Mouse (Mus musculus) ovary, postnatal 10 days (tissue): ENCODE measurements around the gene Palm.
A peak's percentile ranks its signal among the peaks of the same experiment; 100 is the strongest.
"Not testable (repeated sequence)": the region's sequence is repeated elsewhere in the genome, so short reads cannot be mapped to it uniquely, and the experiment has no call there.

Experiments
- DNase-seq: peaks from one replicate; pipeline ENCODE4 v3.0.0; 2022; ENCODE audit warnings: low spot score

Palm gene

GRCm38 (mm10) chr10:79793051-79793737, at the start of gene Palm:
TSS of gene Palm (plus strand) at chr10:79793572.
- peak; percentile 69 for DNase-seq

GRCm38 (mm10) chr10:79743650-79744365, 49.6 kb upstream of the Palm start:
- no peak for DNase-seq

- DNase-seq = no peak
Observed at GRCm38 (mm10) chr10:79745411-79745810, 48.0 kb upstream of the Palm start.

GRCm38 (mm10) chr10:79745898-79746773, 47.2 kb upstream of the Palm start, which contains the start of gene Polrmt:
TSS of gene Polrmt (minus strand) at chr10:79746581.
- DNase-seq = peak; percentile 79

GRCm38 (mm10) chr10:79746774-79747151, 46.6 kb upstream of the Palm start:
- DNase-seq = no peak

GRCm38 (mm10) chr10:79748496-79748895, 44.9 kb upstream of the Palm start:
- DNase-seq = no peak

GRCm38 (mm10) chr10:79754856-79755516, 38.4 kb upstream of the Palm start, which contains the start of gene Fgf22:
TSS of gene Fgf22 (plus strand) at chr10:79755076.
- no peak for DNase-seq

- no peak for DNase-seq
Observed at GRCm38 (mm10) chr10:79755854-79756253, 37.5 kb upstream of the Palm start.

GRCm38 (mm10) chr10:79756660-79757059, 36.7 kb upstream of the Palm start:
- no peak for DNase-seq

- not testable (repeated sequence) for DNase-seq
Observed at GRCm38 (mm10) chr10:79759675-79760074, 33.7 kb upstream of the Palm start.

GRCm38 (mm10) chr10:79760603-79761143, 32.7 kb upstream of the Palm start:
- DNase-seq = no peak

GRCm38 (mm10) chr10:79762875-79763274, 30.5 kb upstream of the Palm start:
- no peak for DNase-seq

GRCm38 (mm10) chr10:79764234-79764633, 29.1 kb upstream of the Palm start:
- no peak for DNase-seq

GRCm38 (mm10) chr10:79765228-79765745, 28.1 kb upstream of the Palm start:
- DNase-seq = no peak

GRCm38 (mm10) chr10:79766001-79766507, 27.3 kb upstream of the Palm start:
- no peak for DNase-seq

GRCm38 (mm10) chr10:79766508-79767325, 26.7 kb upstream of the Palm start, which contains the start of gene Rnf126:
TSS of gene Rnf126 (minus strand) at chr10:79766952.
- DNase-seq = peak; percentile 98

GRCm38 (mm10) chr10:79767372-79768244, 25.8 kb upstream of the Palm start:
- DNase-seq = peak; percentile 83

- DNase-seq = peak; percentile 57
Observed at GRCm38 (mm10) chr10:79768400-79768799, 25.0 kb upstream of the Palm start.

GRCm38 (mm10) chr10:79769329-79769728, 24.0 kb upstream of the Palm start:
- DNase-seq = no peak
